8 mouse cellular contexts compared by ENCODE assay signal in the genomic region with DNA sequence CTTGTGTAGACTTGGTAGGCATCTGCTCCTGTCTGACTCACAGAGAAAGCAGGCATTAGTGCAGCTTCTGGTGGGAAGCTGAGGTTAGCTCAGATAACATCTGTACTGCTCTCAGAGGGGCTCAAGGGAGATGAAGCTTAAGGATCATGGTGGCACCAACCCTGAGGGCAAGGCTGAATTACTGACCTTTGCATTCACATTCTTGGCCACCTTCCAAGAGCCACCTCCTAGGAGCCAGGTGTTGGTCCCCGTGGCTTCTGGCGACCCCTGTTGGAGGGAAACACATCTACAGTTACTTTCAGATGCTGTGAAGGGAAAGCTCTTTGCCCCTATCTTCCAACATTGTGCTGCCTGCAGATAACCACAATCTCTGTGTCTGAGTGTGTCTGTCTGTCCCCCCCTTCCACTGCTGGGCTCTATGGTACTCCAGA. TPM values are rescaled to one million over a fixed set of nuclear protein-coding genes. Genes with fewer than 3 reads are reported as not detected.
A peak's percentile ranks its signal among the peaks of the same experiment; 100 is the strongest.
DNase-seq lines count a peak whose midpoint lies in the region; ATAC-seq and TF ChIP-seq lines count a peak whose summit lies in the region.

No protein-coding gene starts in this region.

- TF ChIP-seq CTCF in testis, adult 2 months (IDR thresholded peaks at IDR 0.05; ENCODE audit: control insufficient read depth, insufficient read depth, insufficient replicate concordance, low read depth, low read length), result peak; percentile 28; the same call in 1 of the 2 replicates
- TF ChIP-seq CTCF in midbrain, postnatal 0 days (IDR thresholded peaks at IDR 0.05), result peak; percentile 62

- peak; percentile 69 for ATAC-seq in erythroblast, adult 5-6 weeks (replicated peaks; ENCODE audit: low FRiP score, poor library complexity, severe bottlenecking)
- no peak for ATAC-seq in midbrain, postnatal 0 days (ENCODE audit: low FRiP score)

- no peak overlapping the region for H3K4me3 ChIP-seq in testis, adult 2 months (ENCODE audit: control insufficient read depth, low read depth, low read length)
- H3K4me3 ChIP-seq in midbrain, postnatal 0 days (ENCODE audit: low read depth, low read length), result no peak overlapping the region

- H3K27ac ChIP-seq in testis, adult 2 months (ENCODE audit: control insufficient read depth, insufficient read depth, low read depth, low read length), result no peak overlapping the region
- H3K27ac ChIP-seq in midbrain, postnatal 0 days (ENCODE audit: low read depth, low read length), result no peak overlapping the region

- peaks cover 2% of the 10 kb centered on the region; the same call in 1 of the 2 replicates for H3K36me3 ChIP-seq in testis, adult 2 months (ENCODE audit: control insufficient read depth, insufficient read depth, low read length)
- no peaks in the 10 kb centered on the region for H3K36me3 ChIP-seq in midbrain, postnatal 0 days (ENCODE audit: insufficient read depth, low read length)

- TF ChIP-seq POLR2A in testis, adult 2 months (IDR thresholded peaks at IDR 0.05; ENCODE audit: control insufficient read depth, low read depth, low read length), result no peak

- no peaks in the 10 kb centered on the region for H3K27me3 ChIP-seq in testis, adult 2 months (ENCODE audit: control insufficient read depth, insufficient read depth, low read length)
- H3K27me3 ChIP-seq in midbrain, postnatal 0 days (ENCODE audit: insufficient read depth, low read length), result no peaks in the 10 kb centered on the region

- 0% methylated on average over 2 of the region's 2 CpGs for WGBS in large intestine, adult 2 months
- WGBS in midbrain, postnatal 0 days, result 0% methylated on average over 2 of the region's 2 CpGs

- no peaks in the 10 kb centered on the region for H3K9me3 ChIP-seq in midbrain, postnatal 0 days (ENCODE audit: low read length)

- H3K4me1 ChIP-seq in testis, adult 2 months (ENCODE audit: control insufficient read depth, insufficient read depth, low read length), result no peaks in the 10 kb centered on the region
- no peaks in the 10 kb centered on the region; the same call in 1 of the 2 replicates for H3K4me1 ChIP-seq in midbrain, postnatal 0 days (ENCODE audit: insufficient read depth, low read length)

- H3K9ac ChIP-seq in midbrain, postnatal 0 days (replicated peaks; ENCODE audit: low read length, poor library complexity, severe bottlenecking), result no peak overlapping the region

- DNase-seq in testis, postnatal 14 days (ENCODE audit: low spot score), result no peak
- peak; percentile 59 to 74 for DNase-seq in adrenal gland, adult 18-20 months (ENCODE audit: low spot score in 2 of 2)
- peak; percentile 78 for DNase-seq in large intestine, adult 2 months (ENCODE audit: low read depth, low spot score)
- no peak for DNase-seq in midbrain, postnatal 0 days (ENCODE audit: low spot score)
- no peak for DNase-seq in layer of hippocampus, adult 9-11 months
- no peak for DNase-seq in ovary, postnatal 36 days (ENCODE audit: low spot score)

- H3K4me2 ChIP-seq in midbrain, postnatal 0 days (ENCODE audit: low read depth, low read length, poor library complexity, severe bottlenecking), result no peak overlapping the region

RNA-seq across cellular contexts. Expression of a gene that starts 4.2 kb away (rescaled TPM):
- polyA plus RNA-seq in testis, adult 2 months (2012; rRNA removed), result 250 and 254 TPM in 2 replicates
- total RNA-seq in adrenal gland, adult 18-20 months (2021), result 100 to 1,000 TPM; 332 to 738 TPM
- 2.5 and 11.3 TPM in 2 replicates for total RNA-seq in erythroblast, adult 5-6 weeks (2015; ENCODE audit: low replicate concordance)
- 4.5 and 6.7 TPM in 2 replicates for total RNA-seq in erythroblast, adult 5-6 weeks (2017; ENCODE audit: low replicate concordance)
- 46.9 and 90.5 TPM in 2 replicates for polyA plus RNA-seq in large intestine, adult 2 months (2012; rRNA removed)
- total RNA-seq in midbrain, postnatal 0 days (2014; rRNA removed), result 10.6 and 11.6 TPM in 2 replicates
- polyA plus RNA-seq in midbrain, postnatal 0 days (2015; fragmentation: Nextera tagmentation; extraction: Ambion mirVana), result 6.9 and 7.6 TPM in 2 replicates

RNA-seq across cellular contexts. Expression of a gene that starts 10.0 kb away (rescaled TPM):
- polyA plus RNA-seq in testis, adult 2 months (2012; rRNA removed), result not detected in 2 replicates
- not detected for total RNA-seq in adrenal gland, adult 18-20 months (2021)
- total RNA-seq in erythroblast, adult 5-6 weeks (2015; ENCODE audit: low replicate concordance), result not detected in 2 replicates
- not detected in 2 replicates for total RNA-seq in erythroblast, adult 5-6 weeks (2017; ENCODE audit: low replicate concordance)
- 0.20 TPM in 1 of 2 replicates, not detected in the other for polyA plus RNA-seq in large intestine, adult 2 months (2012; rRNA removed)
- not detected in 2 replicates for total RNA-seq in midbrain, postnatal 0 days (2014; rRNA removed)
- 0.38 and 0.57 TPM in 2 replicates for polyA plus RNA-seq in midbrain, postnatal 0 days (2015; fragmentation: Nextera tagmentation; extraction: Ambion mirVana)

RNA-seq across cellular contexts. Expression of a gene that starts 33.2 kb away (rescaled TPM):
- 0.26 TPM in 1 of 2 replicates, not detected in the other for polyA plus RNA-seq in testis, adult 2 months (2012; rRNA removed)
- total RNA-seq in adrenal gland, adult 18-20 months (2021), result not detected
- not detected in 2 replicates for total RNA-seq in erythroblast, adult 5-6 weeks (2015; ENCODE audit: low replicate concordance)
- not detected in 2 replicates for total RNA-seq in erythroblast, adult 5-6 weeks (2017; ENCODE audit: low replicate concordance)
- not detected in 2 replicates for polyA plus RNA-seq in large intestine, adult 2 months (2012; rRNA removed)
- total RNA-seq in midbrain, postnatal 0 days (2014; rRNA removed), result not detected in 2 replicates
- not detected in 2 replicates for polyA plus RNA-seq in midbrain, postnatal 0 days (2015; fragmentation: Nextera tagmentation; extraction: Ambion mirVana)

Comparison
In these comparisons a context has a peak if more than half of its experiments do, and no peak if none do; other contexts are left out.
1. DNase-seq: peak in adrenal gland, adult 18-20 months (2 of 2) and large intestine, adult 2 months (single experiment); none in testis, postnatal 14 days (single experiment), midbrain, postnatal 0 days (single experiment), layer of hippocampus, adult 9-11 months (single experiment) and ovary, postnatal 36 days (single experiment).
2. RNA of a gene that starts 4.2 kb away (total RNA-seq): 332 to 738 TPM in adrenal gland, adult 18-20 months; 10.6 to 11.6 TPM in midbrain, postnatal 0 days and 2.5 to 11.3 TPM in erythroblast, adult 5-6 weeks; every median in the first group is over 10 times any median in the second.